Mouse (Mus musculus) A20 (cell line): Measurements from ENCODE around the gene Ovol2.

ENCODE experiments used
- DNase-seq: peaks from one replicate; pipeline ENCODE4 v3.0.0-alpha.2; 2011; ENCODE audit warnings: low read depth, low spot score

Ovol2 gene

GRCm38 (mm10) chr2:144268446-144269305 lies 63.3 kb downstream of the Ovol2 start:
- DNase-seq, result peak; percentile 29

- peak; percentile 43 for DNase-seq
Observed at GRCm38 (mm10) chr2:144267731-144268015, 64.3 kb downstream of the Ovol2 start.

GRCm38 (mm10) chr2:144267004-144267730 lies 64.8 kb downstream of the Ovol2 start:
- peak; percentile 14 for DNase-seq

DNA sequence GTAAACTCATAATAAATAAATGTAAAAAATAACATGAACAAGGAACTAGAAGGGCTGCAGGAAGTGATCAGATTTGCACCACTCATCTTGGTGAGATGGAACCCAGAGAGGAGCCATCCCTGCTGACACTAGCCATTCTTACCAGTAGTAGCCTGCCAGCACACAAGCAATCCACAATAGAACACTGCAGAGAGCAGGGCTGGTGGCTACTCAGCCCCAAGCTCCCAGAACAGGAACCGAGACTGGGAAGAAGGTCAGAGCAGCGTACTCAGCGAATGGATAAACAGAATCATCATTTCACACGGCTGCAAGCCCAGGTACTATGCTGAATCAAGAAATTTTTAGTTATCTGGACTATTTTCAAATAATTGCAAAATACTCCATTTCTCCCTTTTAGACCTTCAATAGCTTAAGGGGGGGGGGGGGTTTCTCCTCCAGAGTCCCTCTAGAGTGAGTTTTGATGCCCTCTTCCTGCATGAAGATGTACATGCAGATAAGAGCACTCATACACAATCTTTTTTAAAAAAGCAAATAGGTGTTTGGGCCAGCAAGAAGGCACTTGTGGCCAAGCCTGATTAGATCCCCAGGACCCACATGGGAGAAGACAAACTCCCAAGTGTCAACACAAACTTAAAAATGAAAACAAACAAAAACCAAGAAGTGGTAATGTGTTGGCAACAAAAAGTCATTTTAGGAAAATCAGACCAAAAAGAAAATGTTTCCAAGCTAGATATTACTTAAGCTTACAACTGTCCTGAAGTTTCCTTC lies 65.8 kb downstream of the Ovol2 start:
- DNase-seq, result peak; percentile 53

DNA sequence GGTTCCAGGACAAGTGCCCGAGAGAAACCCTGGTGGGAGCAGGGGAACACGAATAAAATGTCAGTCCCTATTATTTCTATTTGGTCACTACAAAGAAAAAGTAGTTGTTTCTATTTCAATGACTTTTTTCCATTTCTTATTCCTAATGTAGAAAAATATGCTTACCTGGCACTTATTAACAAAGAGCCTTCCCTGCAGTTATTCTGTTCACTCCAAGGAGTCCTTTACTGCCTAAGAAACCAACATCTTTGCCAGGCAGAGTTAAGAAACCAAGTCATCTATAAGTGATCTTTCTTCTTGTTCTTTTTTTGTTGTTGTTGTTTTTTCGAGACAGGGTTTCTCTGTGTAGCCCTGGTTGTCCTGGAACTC lies 66.8 kb downstream of the Ovol2 start:
- no peak for DNase-seq

- DNase-seq, result no peak
Observed at GRCm38 (mm10) chr2:144264398-144265119, 67.4 kb downstream of the Ovol2 start.

DNA sequence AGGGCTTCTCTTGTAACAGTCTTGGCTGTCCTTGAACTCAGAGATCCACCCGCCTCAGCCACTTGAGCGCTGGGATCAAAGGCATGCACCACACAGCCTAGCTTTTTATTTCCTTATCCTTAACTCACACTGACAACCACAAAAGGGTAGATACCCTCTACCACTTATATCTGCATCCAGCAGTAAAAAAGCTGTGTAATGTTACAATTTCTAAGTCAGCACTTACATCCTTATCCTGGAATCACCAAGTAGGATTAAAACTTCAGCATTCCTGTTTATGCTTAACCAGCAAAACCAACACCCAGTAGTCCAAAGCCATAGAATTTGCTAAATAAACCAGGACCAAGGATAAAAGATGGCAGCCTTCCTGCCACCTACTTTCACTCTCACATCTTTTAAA lies 69.1 kb downstream of the Ovol2 start:
- DNase-seq, result no peak
